Mouse (Mus musculus) E14TG2a.4 (cell line): ENCODE results near the gene Cib3.

ENCODE experiments used
- CTCF ChIP-seq: conservative IDR thresholded peaks from 2 replicates; pipeline ENCODE4 v1.5.1; 2014; ENCODE audit warnings: low read length
- POU5F1 ChIP-seq: IDR thresholded peaks from 2 replicates; pipeline ENCODE4 v1.6.1; 2014; ENCODE audit warnings: low read length, borderline replicate concordance

- no peak for TF ChIP-seq CTCF
- no peak for TF ChIP-seq POU5F1
These were observed 32.0 kb upstream of the Cib3 start for GRCm38 (mm10) chr8:72244610-72245009.
